Mouse (Mus musculus): Measurements from ENCODE around the gene Ntn5. TPM values are rescaled to one million over a fixed set of nuclear protein-coding genes. Genes with fewer than 3 reads are reported as not detected.

Gene Ntn5
- total and polyA plus RNA-seq, 3 experiments = 0.08 to 0.57 TPM; not detected in 1

GRCm38 (mm10) chr7:45727625-45728024 is 43.8 kb downstream of the Ntn5 start:
- dilution Hi-C loops (cut with MboI; ENCODE audit: extremely low pct_ligation_motif_present, extremely low pct_unique_long_range_greater_than_20kb, low sequenced_read_pairs) (no loop called here), in situ Hi-C loops (cut with MboI; ENCODE audit: low pct_ligation_motif_present, low pct_unique_long_range_greater_than_20kb, low sequenced_read_pairs) (no loop called here)
- Histone ChIP-seq H3K4me2 (ENCODE audit: insufficient read depth, low read depth, poor library complexity, severe bottlenecking) (no peak overlapping the region), H3K27me3 (replicated peaks) (no peaks in the 10 kb centered on the region), H3K36me3 (replicated peaks in 1 of 2; ENCODE audit: control insufficient read depth in 1 of 2, insufficient read depth in 1 of 2, low read length in 1 of 2) (peaks cover 59 to 77% of the 10 kb centered on the region in 2 experiments), H3K9ac (ENCODE audit: insufficient read depth, low read depth) (no peak overlapping the region), H3K79me2 (replicated peaks; ENCODE audit: control insufficient read depth, extremely low read depth, insufficient read depth, poor library complexity, severe bottlenecking) (no peaks in the 10 kb centered on the region), H3K4me3 (replicated peaks in 1 of 3; ENCODE audit: low read depth in 2 of 3, low read length in 2 of 3, poor library complexity in 1 of 3) (no peak overlapping the region), H3K4me1 (ENCODE audit: control insufficient read depth in 1 of 2, insufficient read depth in 2 of 2) (peaks cover 0 to 15% of the 10 kb centered on the region in 2 experiments; a peak in 2 of 4 replicates), H3K27ac (ENCODE audit: insufficient read depth, low read depth) (no peak overlapping the region), H3K9me3 (replicated peaks; ENCODE audit: low read length) (no peaks in the 10 kb centered on the region)
- no peak for TF ChIP-seq HCFC1 (IDR thresholded peaks at IDR 0.05; ENCODE audit: low read depth, low read length)
- TF ChIP-seq TBP (conservative IDR thresholded peaks at IDR 0.05; ENCODE audit: low read depth, low read length) = no peak
- no peak for TF ChIP-seq MAX (IDR thresholded peaks at IDR 0.05; ENCODE audit: low read length)
- no peak for TF ChIP-seq MYC (IDR thresholded peaks at IDR 0.05; ENCODE audit: low read depth, low read length)
- TF ChIP-seq USF1 (IDR thresholded peaks at IDR 0.05; ENCODE audit: low read depth, low read length) = no peak
- TF ChIP-seq POLR2A (IDR thresholded peaks at IDR 0.05; ENCODE audit: low read depth, low read length) = no peak
- TF ChIP-seq SIN3A (IDR thresholded peaks at IDR 0.05; ENCODE audit: low read length) = no peak
- no peak for TF ChIP-seq CHD2 (IDR thresholded peaks at IDR 0.05; ENCODE audit: low read length)
- no peak for TF ChIP-seq BHLHE40 (IDR thresholded peaks at IDR 0.05; ENCODE audit: low read depth, low read length)
- DNase-seq (ENCODE audit: extremely low read depth) = no peak

- in situ Hi-C loops (cut with MboI; ENCODE audit: low pct_ligation_motif_present, low pct_unique_long_range_greater_than_20kb, low sequenced_read_pairs) = loop anchor here (10.0 kb wide), 2 partner anchors 194 to 274 kb away; partner anchors contain the start of genes Ccdc114 and Emp3
These were observed 47.1 kb downstream of the Ntn5 start for GRCm38 (mm10) chr7:45730727-45731431.

More at GRCm38 (mm10) chr7:45730727-45731431, 47.1 kb downstream of the Ntn5 start:
- no peaks in the 10 kb centered on the region for H3K79me2 ChIP-seq (replicated peaks; ENCODE audit: control insufficient read depth, extremely low read depth, insufficient read depth, poor library complexity, severe bottlenecking)
- H3K9ac ChIP-seq (ENCODE audit: insufficient read depth, low read depth) = no peak overlapping the region
- TF ChIP-seq NRF1 (IDR thresholded peaks at IDR 0.05; ENCODE audit: low read depth, low read length) (0 out of 2 replicates have a peak, but pooled peaks have one; percentile 26), SMC3 (IDR thresholded peaks at IDR 0.05; ENCODE audit: low read depth, low read length) (peak; percentile 55), GABPA (IDR thresholded peaks at IDR 0.05; ENCODE audit: insufficient replicate concordance, low read depth, low read length) (no peak), TBP (conservative IDR thresholded peaks at IDR 0.05; ENCODE audit: low read depth, low read length) (no peak), IRF4 (IDR thresholded peaks at IDR 0.05; ENCODE audit: low read depth, low read length) (no peak), ELF1 (IDR thresholded peaks at IDR 0.05; ENCODE audit: low read depth, low read length) (0 out of 2 replicates have a peak, but pooled peaks have one; percentile 21), MAX (IDR thresholded peaks at IDR 0.05; ENCODE audit: low read length) (0 out of 2 replicates have a peak, but pooled peaks have one; percentile 11), HCFC1 (IDR thresholded peaks at IDR 0.05; ENCODE audit: low read depth, low read length) (peak; percentile 27; the same call in 1 of the 2 replicates), CTCF (conservative IDR thresholded peaks at IDR 0.05 in 1 of 2, IDR thresholded peaks at IDR 0.05 in 1 of 2; ENCODE audit: low read depth in 2 of 2, low read length in 2 of 2) (peak in 1 of 2 experiments; percentile 74; a peak in 3 of 4 replicates), BHLHE40 (IDR thresholded peaks at IDR 0.05; ENCODE audit: low read depth, low read length) (no peak), MEF2A (IDR thresholded peaks at IDR 0.05; ENCODE audit: borderline replicate concordance, low read depth, low read length) (0 out of 2 replicates have a peak, but pooled peaks have one; percentile 32), RAD21 (IDR thresholded peaks at IDR 0.05; ENCODE audit: low read depth, low read length) (peak; percentile 42), NELFE (IDR thresholded peaks at IDR 0.05; ENCODE audit: low read depth, low read length) (0 out of 2 replicates have a peak, but pooled peaks have one; percentile 25)
- no peak overlapping the region for H3K27ac ChIP-seq (ENCODE audit: insufficient read depth, low read depth)
- peaks cover 27 to 44% of the 10 kb centered on the region in 2 experiments for H3K36me3 ChIP-seq (replicated peaks in 1 of 2; ENCODE audit: control insufficient read depth in 1 of 2, insufficient read depth in 1 of 2, low read length in 1 of 2)
- H3K27me3 ChIP-seq (replicated peaks) = no peaks in the 10 kb centered on the region
- H3K9me3 ChIP-seq (replicated peaks; ENCODE audit: low read length) = no peaks in the 10 kb centered on the region
- dilution Hi-C loops (cut with MboI; ENCODE audit: extremely low pct_ligation_motif_present, extremely low pct_unique_long_range_greater_than_20kb, low sequenced_read_pairs) = no loop called here
- H3K4me2 ChIP-seq (ENCODE audit: insufficient read depth, low read depth, poor library complexity, severe bottlenecking) = no peak overlapping the region
- H3K4me3 ChIP-seq (replicated peaks in 1 of 3; ENCODE audit: low read depth in 2 of 3, low read length in 2 of 3, poor library complexity in 1 of 3) = no peak overlapping the region
- DNase-seq (ENCODE audit: extremely low read depth) = peak; percentile 63
- H3K4me1 ChIP-seq (ENCODE audit: control insufficient read depth in 1 of 2, insufficient read depth in 2 of 2) = peaks cover 0 to 15% of the 10 kb centered on the region in 2 experiments; a peak in 2 of 4 replicates

Measured in CH12.LX (cell line).